Mouse (Mus musculus) neural tube, embryonic 12.5 days (tissue): ENCODE measurements around the gene Sertad2. TPM values are rescaled to one million over a fixed set of nuclear protein-coding genes. Genes with fewer than 3 reads are reported as not detected.

Source experiments
- ATAC-seq: fragments of 200-750 bp; cut with Nextera tagmentation; 2 replicates; pipeline ENCODE4 v1.8.0; 2017; ENCODE audit warnings: low read depth, mild to moderate bottlenecking, moderate TSS enrichment, moderate library complexity; ENCODE audit not compliant: low FRiP score
- H3K27ac ChIP-seq: fragments of 300-500 bp; sonication (generic); 2 replicates; pipeline ENCODE4 v1.5.1; 2016
- H3K27me3 ChIP-seq: fragments of 300-500 bp; sonication (generic); replicated peaks from 2 replicates; pipeline ENCODE4 v1.6.1; 2016; ENCODE audit warnings: mild to moderate bottlenecking
- H3K36me3 ChIP-seq: fragments of 300-500 bp; sonication (generic); 2 replicates; pipeline ENCODE4 v1.6.1; 2016; ENCODE audit warnings: mild to moderate bottlenecking
- H3K4me1 ChIP-seq: fragments of 300-500 bp; sonication (generic); 2 replicates; pipeline ENCODE4 v1.6.1; 2016
- H3K4me2 ChIP-seq: fragments of 300-500 bp; sonication (generic); replicated peaks from 2 replicates; pipeline ENCODE4 v1.6.1; 2016; ENCODE audit warnings: mild to moderate bottlenecking
- H3K4me3 ChIP-seq: fragments of 300-500 bp; sonication (generic); 2 replicates; pipeline ENCODE4 v1.5.1; 2016
- H3K9ac ChIP-seq: fragments of 300-500 bp; sonication (generic); 2 replicates; pipeline ENCODE4 v1.6.1; 2016; ENCODE audit warnings: mild to moderate bottlenecking
- H3K9me3 ChIP-seq: fragments of 300-500 bp; sonication (generic); 2 replicates; pipeline ENCODE4 v1.6.1; 2016; ENCODE audit warnings: mild to moderate bottlenecking
- WGBS: fragments of 180-500 bp; shearing (Covaris S2); methylation state at CpG from one replicate; pipeline ENCODE4 v1.1.7; 2016; 5-methylcytosine and 5-hydroxymethylcytosine counted together
- polyA plus RNA-seq: library from polyadenylated mRNA; unstranded; fragments of >200 nt; fragmentation: Nextera tagmentation; extraction: Ambion mirVana; gene quantifications from 2 replicates; pipeline ENCODE4 v1.2.1, GENCODE M21; 2016

The Sertad2 gene
- polyA plus RNA-seq, 1 experiment from 2014 or later: 35.4 TPM

DNA sequence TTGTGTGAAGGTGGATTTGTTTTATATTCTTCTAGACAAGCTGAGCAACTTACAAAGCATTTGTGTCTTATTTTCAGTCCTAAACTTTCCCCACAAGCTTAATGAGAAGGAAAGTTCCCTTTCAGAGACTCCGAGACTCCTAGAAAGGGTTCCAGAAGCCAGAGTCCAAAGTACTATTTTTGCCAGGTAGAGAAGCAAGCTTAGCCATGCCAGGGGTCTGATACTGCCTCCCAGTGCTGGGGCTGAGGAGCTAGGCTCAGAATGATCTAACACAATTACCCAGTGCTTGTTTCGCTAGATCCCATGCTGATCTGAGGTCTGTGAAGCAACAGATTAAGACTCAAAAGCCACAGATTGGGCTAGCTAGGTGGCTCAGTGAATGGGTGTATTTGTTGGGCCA, 84.1 kb downstream of the Sertad2 start:
- Histone ChIP-seq H3K9ac (no peak overlapping the region), H3K36me3 (no peaks in the 10 kb centered on the region), H3K4me3 (no peak overlapping the region), H3K4me1 (peaks cover 5% of the 10 kb centered on the region; the same call in 1 of the 2 replicates), H3K4me2 (no peak overlapping the region), H3K27ac (no peak overlapping the region), H3K9me3 (no peaks in the 10 kb centered on the region), H3K27me3 (no peaks in the 10 kb centered on the region)
- 88% methylated on average over 2 of the region's 2 CpGs for WGBS
- ATAC-seq: no peak

DNA sequence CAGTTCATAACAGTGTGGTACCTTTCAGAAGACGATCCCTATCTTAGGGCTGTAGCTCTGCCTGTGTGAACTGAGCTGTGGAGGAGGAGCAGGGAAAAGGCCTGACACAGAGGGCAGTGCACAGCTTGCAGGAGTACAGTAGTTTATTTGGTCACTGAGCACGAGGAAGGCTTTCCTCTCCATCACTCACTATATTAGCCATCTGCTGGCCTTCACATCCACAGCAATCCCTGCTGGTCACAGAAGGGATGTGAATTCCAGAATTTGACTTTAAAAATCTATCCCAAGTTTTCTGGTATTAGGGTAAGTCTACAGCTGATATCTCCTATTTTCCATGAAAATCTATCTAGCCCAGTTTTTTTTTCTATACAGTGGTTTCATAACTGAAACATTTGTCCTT, 85.2 kb downstream of the Sertad2 start:
- H3K4me1 ChIP-seq: peaks cover 9% of the 10 kb centered on the region
- no peak overlapping the region for H3K9ac ChIP-seq
- H3K9me3 ChIP-seq: no peaks in the 10 kb centered on the region
- ATAC-seq: no peak
- WGBS: 48% methylated on average over 2 of the region's 2 CpGs
- H3K27me3 ChIP-seq: no peaks in the 10 kb centered on the region
- no peak overlapping the region for H3K27ac ChIP-seq
- no peak overlapping the region for H3K4me3 ChIP-seq
- no peaks in the 10 kb centered on the region for H3K36me3 ChIP-seq
- H3K4me2 ChIP-seq: no peak overlapping the region

DNA sequence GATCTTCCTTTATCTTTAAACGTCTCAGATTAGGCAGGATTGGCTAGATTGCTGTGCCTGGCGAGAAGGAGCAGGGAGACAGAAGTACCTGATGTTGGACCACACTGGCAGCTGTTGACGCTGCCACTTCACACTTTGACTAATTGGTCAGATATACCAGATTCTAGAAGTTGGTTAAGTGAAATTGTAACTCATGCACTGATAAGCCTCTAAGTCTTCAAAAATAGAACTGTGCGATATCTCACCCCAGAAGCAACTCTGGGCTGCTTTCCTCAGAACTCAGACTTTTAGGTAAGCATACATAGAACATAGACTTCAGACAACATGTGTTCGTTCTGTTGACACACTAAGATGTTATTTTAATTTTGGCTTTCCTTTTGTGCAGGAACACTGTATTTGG, 86.6 kb downstream of the Sertad2 start:
- Histone ChIP-seq H3K9ac (no peak overlapping the region), H3K27ac (no peak overlapping the region), H3K4me1 (peaks cover 15% of the 10 kb centered on the region), H3K4me3 (no peak overlapping the region), H3K27me3 (no peaks in the 10 kb centered on the region), H3K4me2 (no peak overlapping the region), H3K9me3 (no peaks in the 10 kb centered on the region), H3K36me3 (no peaks in the 10 kb centered on the region)
- 90% methylated on average over 5 of the region's 5 CpGs for WGBS
- no peak for ATAC-seq

DNA sequence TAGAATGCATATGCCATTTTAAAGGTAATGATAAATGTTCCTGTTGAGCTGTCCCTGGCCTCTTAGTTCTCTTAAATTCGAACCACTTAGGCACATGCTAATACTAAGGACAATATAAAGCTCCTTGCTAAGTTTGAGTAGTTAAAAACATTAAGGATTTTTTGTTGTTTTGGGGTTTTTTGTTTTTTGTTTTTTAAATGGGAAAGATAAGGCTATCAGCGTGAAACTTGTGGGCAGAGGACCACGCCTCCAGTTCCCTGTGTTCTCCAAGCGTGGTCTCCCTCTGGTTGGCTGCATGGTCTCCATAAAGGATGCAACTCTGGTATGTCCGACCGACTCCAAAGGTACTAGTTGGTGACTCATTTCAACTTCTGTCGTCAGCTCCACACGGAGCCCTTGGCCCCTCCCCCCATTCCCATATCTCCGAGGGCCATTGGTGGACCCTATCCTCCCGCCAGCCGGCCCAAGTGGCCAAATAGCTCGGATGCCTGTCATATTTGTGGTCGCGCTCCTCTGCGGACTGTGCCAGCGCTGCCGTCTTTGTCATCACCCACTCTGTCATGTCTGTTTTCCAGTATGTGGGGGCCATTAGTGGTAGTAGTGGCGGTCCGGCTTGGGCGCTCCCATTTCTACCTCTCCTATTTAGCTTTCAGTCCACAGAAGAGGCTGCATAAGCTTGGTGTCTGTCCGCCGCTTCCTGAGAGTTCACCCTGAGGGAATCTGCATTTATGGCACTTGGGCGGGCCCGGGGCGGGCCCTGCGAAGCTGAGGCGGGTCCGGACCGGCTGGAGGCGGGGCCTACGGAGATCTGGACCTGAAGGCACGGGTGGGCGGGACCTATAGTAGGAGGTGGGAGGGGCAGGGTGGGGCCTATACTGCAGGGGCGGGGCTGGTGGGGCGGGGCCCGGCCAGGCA, 88.2 kb downstream of the Sertad2 start:
- Histone ChIP-seq H3K4me3 (peak overlapping the region; percentile 86), H3K4me2 (peak overlapping the region; percentile 79), H3K27me3 (no peaks in the 10 kb centered on the region), H3K9me3 (no peaks in the 10 kb centered on the region), H3K4me1 (peaks cover 21% of the 10 kb centered on the region), H3K27ac (peak overlapping the region; percentile 54; the same call in 1 of the 2 replicates), H3K9ac (peak overlapping the region; percentile 90), H3K36me3 (no peaks in the 10 kb centered on the region)
- 2% methylated on average over 33 of the region's 36 CpGs for WGBS
- peak; percentile 91 for ATAC-seq

DNA sequence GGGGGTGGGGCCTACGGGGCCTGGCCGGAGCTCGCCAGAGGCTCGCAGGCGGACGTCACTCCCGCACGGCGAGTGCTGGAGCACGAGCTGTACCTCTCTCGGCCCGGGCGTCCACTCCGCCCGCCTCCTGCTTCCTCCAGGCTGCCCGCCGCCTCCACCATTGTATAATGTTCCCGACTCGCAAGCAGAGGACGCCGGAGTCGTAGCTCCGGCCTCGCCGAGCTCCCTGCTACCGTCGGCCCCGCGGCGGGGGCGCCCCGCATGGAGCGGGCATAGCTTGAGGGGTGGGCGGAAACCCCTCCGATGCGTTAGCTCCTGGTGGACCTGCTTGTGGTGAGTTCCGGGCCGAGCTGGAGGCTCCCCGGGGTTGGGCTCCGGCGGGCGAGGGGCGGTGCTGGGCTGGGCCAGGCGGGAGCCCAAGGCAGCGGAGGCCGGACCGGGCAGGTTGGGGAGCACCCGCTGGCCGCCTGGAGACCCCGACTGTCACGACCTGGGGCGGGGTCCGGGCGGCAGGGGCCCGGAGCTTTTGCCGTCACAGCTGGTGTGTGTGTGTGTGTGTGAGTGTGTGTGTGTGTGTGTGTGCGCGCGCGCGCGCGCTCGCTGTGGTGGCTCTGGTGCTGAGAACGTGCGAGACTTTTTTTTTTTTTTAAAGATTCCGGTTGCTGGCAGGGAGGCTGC, 89.0 kb downstream of the Sertad2 start:
- WGBS: 1% methylated on average over 67 of the region's 67 CpGs
- Histone ChIP-seq H3K9me3 (no peaks in the 10 kb centered on the region), H3K9ac (peak overlapping the region; percentile 90), H3K4me2 (peak overlapping the region; percentile 79), H3K4me3 (peak overlapping the region; percentile 86), H3K27ac (peak overlapping the region; percentile 93), H3K4me1 (peaks cover 21% of the 10 kb centered on the region), H3K27me3 (no peaks in the 10 kb centered on the region), H3K36me3 (no peaks in the 10 kb centered on the region)
- ATAC-seq: peak; percentile 95

DNA sequence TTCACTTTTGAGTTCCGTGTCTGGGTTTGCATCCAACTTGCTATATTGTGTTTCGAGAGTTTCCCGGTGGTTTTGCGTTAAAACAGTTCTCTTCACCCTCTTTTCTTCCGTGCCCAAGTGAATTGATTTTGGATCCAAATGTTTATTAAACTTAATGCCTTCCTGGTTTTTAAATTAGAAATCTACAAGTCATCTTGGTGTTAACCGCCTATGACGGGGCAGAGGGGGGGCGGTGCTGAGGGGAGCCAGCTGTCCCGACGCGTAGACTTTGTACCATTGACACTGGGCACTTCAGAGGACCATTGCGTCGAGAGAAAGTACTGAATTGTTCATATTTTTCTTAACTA, 89.5 kb downstream of the Sertad2 start:
- Histone ChIP-seq H3K4me3 (peak overlapping the region; percentile 86), H3K4me2 (peak overlapping the region; percentile 79), H3K36me3 (no peaks in the 10 kb centered on the region), H3K27me3 (no peaks in the 10 kb centered on the region), H3K9ac (peak overlapping the region; percentile 90), H3K9me3 (no peaks in the 10 kb centered on the region), H3K4me1 (peaks cover 21% of the 10 kb centered on the region), H3K27ac (peak overlapping the region; percentile 93; the same call in 1 of the 2 replicates)
- WGBS: under 1% methylated on average over 13 of the region's 13 CpGs
- no peak for ATAC-seq

DNA sequence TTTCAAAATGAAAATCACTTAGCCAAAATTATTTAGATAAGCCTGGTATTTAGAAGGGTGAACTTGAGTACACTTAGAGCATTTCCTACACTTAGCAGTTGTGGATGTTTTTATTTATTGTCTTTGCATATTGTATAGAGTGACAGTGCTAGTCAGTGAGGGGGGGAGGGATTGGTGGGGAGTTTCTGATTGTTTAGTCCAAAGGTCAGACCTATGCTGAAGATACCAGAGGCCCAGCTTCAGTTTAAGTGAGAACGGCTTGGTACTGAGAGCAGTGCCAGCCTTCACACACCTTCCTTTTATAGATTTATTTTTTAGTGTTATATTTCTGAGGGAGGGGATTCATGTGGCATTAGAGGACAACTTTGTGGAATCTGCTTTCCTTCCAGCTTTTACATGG, 91.5 kb downstream of the Sertad2 start:
- no peak overlapping the region for H3K9ac ChIP-seq
- ATAC-seq: no peak
- H3K4me2 ChIP-seq: no peak overlapping the region
- H3K27ac ChIP-seq: no peak overlapping the region
- H3K36me3 ChIP-seq: no peaks in the 10 kb centered on the region
- H3K27me3 ChIP-seq: no peaks in the 10 kb centered on the region
- peaks cover 21% of the 10 kb centered on the region for H3K4me1 ChIP-seq
- no peak overlapping the region for H3K4me3 ChIP-seq
- H3K9me3 ChIP-seq: no peaks in the 10 kb centered on the region
- WGBS: 82% methylated on average over 1 of the region's 1 CpGs

DNA sequence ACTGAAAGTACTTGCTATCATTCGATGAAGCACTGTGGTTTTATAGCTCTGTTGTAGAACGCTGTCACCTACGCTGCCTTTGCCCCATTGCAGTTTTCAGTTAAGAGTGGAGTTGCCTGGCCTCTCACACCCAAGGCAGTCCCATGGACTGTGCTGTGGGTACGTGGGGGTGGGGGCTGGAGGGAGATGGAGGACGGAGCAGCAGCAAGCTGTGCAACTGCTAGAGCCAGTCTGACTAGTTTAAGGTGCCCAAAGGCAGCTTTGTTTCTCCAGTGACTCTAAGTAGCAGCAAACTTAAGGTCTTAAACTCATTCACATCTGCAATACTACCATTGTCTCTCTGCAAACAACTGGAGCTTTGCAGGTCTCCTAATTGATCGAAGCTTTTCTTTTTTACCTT, 92.6 kb downstream of the Sertad2 start:
- WGBS: 18% methylated on average over 6 of the region's 6 CpGs
- peak overlapping the region; percentile 15; the same call in 1 of the 2 replicates for H3K27ac ChIP-seq
- H3K4me3 ChIP-seq: no peak overlapping the region
- no peak for ATAC-seq
- peak overlapping the region; percentile 30; the same call in 1 of the 2 replicates for H3K4me2 ChIP-seq
- H3K9ac ChIP-seq: no peak overlapping the region
- no peaks in the 10 kb centered on the region for H3K27me3 ChIP-seq
- peaks cover 32% of the 10 kb centered on the region for H3K4me1 ChIP-seq
- no peaks in the 10 kb centered on the region for H3K36me3 ChIP-seq
- H3K9me3 ChIP-seq: no peaks in the 10 kb centered on the region

DNA sequence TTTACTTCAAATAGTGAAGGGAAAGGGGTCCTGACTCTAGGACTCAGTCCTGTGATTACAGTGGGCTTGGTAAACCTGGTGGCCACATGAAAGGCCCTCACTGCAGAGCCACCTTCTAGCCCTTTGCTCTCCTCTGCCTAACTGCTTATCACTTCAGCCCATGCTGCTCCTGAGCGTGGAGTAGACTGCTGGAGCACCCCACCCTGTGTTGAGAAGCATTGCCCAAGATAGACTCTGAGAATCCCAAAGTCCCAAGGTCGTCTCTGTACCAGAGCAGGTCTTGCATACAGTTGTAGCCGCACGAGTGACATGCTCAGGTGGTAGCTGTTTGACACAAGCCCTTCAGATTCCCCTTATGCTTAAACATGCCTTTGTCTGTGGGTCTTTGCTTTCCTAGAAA, 93.1 kb downstream of the Sertad2 start:
- Histone ChIP-seq H3K27me3 (no peaks in the 10 kb centered on the region), H3K4me1 (peaks cover 36% of the 10 kb centered on the region), H3K27ac (no peak overlapping the region), H3K9me3 (no peaks in the 10 kb centered on the region), H3K36me3 (no peaks in the 10 kb centered on the region), H3K9ac (no peak overlapping the region), H3K4me2 (peak overlapping the region; percentile 30; the same call in 1 of the 2 replicates), H3K4me3 (no peak overlapping the region)
- ATAC-seq: no peak
- 65% methylated on average over 4 of the region's 4 CpGs for WGBS

DNA sequence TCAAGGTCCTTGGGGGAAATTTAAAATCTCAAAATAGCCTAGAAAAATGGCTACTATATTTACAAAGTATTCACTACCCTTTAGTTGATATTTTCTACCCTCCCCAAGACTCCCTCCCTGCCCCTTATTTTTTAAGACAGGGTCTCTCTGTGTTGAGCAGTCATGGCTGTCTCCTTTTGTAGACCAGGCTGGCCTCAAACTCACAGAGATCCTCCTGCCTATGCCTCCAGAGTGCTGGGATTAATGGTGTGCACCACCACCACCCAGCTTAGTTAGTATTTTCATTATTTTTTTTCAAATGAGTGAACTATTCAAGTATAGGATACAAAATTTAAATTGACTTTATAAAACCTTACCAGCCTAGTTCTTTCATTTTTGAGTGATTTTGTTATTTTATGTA, 94.0 kb downstream of the Sertad2 start:
- no peak overlapping the region for H3K9ac ChIP-seq
- no peaks in the 10 kb centered on the region for H3K9me3 ChIP-seq
- H3K4me3 ChIP-seq: no peak overlapping the region
- no peak overlapping the region for H3K27ac ChIP-seq
- H3K4me1 ChIP-seq: peaks cover 33% of the 10 kb centered on the region
- no peaks in the 10 kb centered on the region for H3K27me3 ChIP-seq
- ATAC-seq: no peak
- H3K36me3 ChIP-seq: no peaks in the 10 kb centered on the region
- no peak overlapping the region for H3K4me2 ChIP-seq

DNA sequence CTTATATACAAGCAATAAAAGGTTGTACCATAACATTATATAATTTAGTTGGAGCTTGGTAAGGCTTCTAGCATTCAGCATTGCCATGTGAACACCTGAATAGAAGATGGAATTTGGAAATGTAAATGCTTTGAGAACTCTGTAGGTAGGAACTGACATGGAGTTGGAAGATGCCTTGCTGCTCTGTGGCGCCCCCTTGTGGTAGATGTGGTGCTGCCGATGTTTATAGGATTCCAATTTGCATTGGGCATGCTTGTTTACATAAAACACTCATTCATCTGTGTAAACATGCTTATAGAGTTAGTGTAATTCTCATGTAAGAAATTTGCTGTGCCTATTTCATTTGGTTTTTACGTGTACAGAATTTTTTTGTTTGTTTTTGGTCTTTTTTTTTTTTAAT, 95.8 kb downstream of the Sertad2 start:
- ATAC-seq: no peak
- Histone ChIP-seq H3K27me3 (no peaks in the 10 kb centered on the region), H3K36me3 (no peaks in the 10 kb centered on the region), H3K27ac (no peak overlapping the region), H3K4me2 (no peak overlapping the region), H3K4me1 (peaks cover 28% of the 10 kb centered on the region), H3K9me3 (no peaks in the 10 kb centered on the region), H3K9ac (no peak overlapping the region), H3K4me3 (no peak overlapping the region)
- 28% methylated on average over 3 of the region's 3 CpGs for WGBS

DNA sequence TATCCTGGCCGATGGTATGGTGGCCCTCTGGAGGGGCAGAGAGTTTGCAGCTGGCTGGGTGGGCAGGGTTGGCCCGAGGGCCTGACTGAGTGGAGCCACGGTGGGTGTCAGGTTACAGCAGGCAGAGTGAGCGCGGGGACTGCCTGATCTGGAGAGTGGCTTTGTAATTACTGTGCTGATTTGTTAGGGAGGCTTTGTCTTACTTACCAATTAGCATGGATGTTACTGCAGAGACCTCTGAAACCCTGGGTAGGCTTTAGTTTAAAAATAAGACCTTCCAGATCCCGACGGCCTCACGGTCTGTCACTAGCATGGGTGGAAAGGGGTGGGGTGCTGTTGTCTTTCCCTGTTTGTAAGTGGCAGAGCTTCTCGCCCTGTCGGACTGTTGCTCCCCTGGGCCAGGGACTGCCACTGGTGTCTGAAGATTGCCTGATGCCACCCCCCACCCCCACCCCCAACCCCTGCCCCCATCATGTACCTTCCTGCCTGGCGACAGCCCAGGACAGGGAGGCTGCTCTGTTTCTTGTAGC, 96.9 kb downstream of the Sertad2 start:
- peak overlapping the region; percentile 33 for H3K9ac ChIP-seq

More for the DNA sequence above, 96.9 kb downstream of the Sertad2 start:
- Histone ChIP-seq H3K4me2 (peak overlapping the region; percentile 50), H3K4me1 (peaks cover 24% of the 10 kb centered on the region), H3K9me3 (no peaks in the 10 kb centered on the region), H3K4me3 (no peak overlapping the region), H3K27ac (no peak overlapping the region), H3K36me3 (no peaks in the 10 kb centered on the region), H3K27me3 (no peaks in the 10 kb centered on the region)
- ATAC-seq: peak; percentile 96
- WGBS: 0% methylated on average over 11 of the region's 11 CpGs
